Mouse (Mus musculus): ENCODE measurements around the gene Mterf1b. TPM values are rescaled to one million over a fixed set of nuclear protein-coding genes. Genes with fewer than 3 reads are reported as not detected.

Gene Mterf1b
- polyA plus RNA-seq (2014; fragmentation: Illumina TruSeq; extraction: RNeasy Lipid Tissue Mini Kit (QIAGEN cat#74804)), result 7.1 TPM

DNA sequence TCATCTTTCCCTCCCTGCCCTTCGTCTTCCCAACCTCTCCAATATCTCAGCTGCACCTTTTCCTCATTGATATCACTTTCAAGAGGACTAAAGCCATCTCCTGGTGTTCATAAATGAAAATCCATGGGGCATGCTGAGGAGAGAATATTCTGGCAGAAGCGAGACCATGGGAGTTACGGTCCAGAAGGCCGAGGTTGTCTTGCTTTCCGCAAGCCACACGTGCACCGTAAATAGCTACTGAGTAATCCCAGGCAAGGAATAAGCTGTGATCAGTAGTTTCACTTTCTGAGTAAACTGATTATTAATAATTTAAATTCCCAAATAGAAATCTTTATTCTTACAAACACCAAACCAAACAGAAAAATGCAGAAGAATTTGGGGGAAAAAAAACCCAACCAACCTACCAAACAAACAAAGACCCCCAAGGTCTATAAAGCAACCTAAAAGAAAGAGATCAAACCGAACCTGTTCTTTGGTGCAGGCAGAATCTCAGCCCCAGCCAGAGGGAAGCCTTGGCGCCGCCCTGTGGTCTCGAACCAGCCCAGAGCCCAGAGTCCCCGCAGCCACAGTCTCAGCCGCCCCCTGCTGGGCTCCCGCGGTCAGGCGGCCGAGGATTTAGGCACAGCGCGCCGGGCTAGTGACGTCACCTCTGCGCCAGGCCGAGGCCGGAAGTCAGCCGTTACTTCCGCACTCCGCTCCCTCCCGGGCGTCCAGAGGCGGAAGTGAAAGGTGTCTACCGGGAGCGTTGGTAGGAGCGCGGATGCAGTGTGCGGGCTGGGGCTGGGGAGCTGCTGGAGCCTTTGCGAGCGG is at the start of gene Mterf1b:
Mterf1b (plus strand) TSS at position 697 of the 810 bp plus-strand sequence.

Other genes with a start within 250 kb of the Mterf1b start
- gene Cyp51, start 87.6 kb upstream of the Mterf1b start, polyA plus RNA-seq (2014; fragmentation: Illumina TruSeq; extraction: RNeasy Lipid Tissue Mini Kit (QIAGEN cat#74804)), result 92.4 TPM

Data from ovary, adult 10 weeks (tissue).